Comparison of ENCODE assay signal across 8 mouse cellular contexts in the genomic region with DNA sequence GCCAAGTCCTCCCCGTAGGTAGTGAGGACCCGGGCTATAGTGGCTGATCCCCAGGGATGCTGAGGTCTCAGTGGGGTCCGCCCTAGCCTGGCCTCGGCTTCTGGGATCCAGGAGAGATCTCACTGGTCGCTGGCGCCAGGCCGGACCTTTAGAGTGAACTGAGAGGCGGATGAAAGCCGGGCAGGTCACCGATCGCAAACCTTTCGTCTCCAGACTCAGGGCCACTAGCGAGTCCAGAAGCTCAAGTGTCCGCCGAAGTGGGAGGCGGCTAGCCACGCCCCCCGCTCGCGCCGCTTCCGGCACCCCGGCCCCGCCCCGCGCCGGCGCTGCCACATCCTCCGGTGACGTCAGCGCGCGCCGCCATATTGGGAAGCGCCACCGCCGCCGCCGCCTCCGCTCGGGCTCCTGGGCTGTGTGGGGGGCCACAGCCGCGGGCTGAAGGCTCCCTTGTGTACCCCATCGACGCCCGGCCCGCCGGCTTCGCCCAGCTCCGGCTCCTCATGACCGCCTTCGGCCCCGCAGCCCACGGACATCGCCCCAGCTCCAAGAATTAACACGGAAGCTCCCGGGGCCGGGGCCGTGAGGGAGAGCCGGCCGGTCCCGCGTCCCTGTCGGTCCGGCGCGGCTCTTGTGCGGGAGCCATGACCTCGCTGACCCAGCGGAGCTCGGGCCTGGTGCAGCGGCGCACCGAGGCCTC. TPM values are rescaled to one million over a fixed set of nuclear protein-coding genes. Genes with fewer than 3 reads are reported as not detected.
DNase-seq lines count a peak whose midpoint lies in the region; ATAC-seq lines count a peak whose summit lies in the region.

A gene (plus strand): TSS at position 360 of the 697 bp plus-strand sequence.

- H3K36me3 ChIP-seq in heart, embryonic 14.5 days (ENCODE audit: control insufficient read depth, insufficient read depth, low read length), result peaks cover 9% of the 10 kb centered on the region
- peaks cover 9% of the 10 kb centered on the region for H3K36me3 ChIP-seq in liver, embryonic 13.5 days
- no peaks in the 10 kb centered on the region for H3K36me3 ChIP-seq in stomach, embryonic 16.5 days (ENCODE audit: control insufficient read depth, insufficient read depth, low read length)

- H3K4me2 ChIP-seq in heart, embryonic 14.5 days (ENCODE audit: low read length), result peak within 1 kb of the TSS; percentile 82
- H3K4me2 ChIP-seq in liver, embryonic 13.5 days, result peak within 1 kb of the TSS; percentile 85
- peak within 1 kb of the TSS; percentile 88 for H3K4me2 ChIP-seq in stomach, embryonic 16.5 days (ENCODE audit: low read depth, low read length)

- ATAC-seq in heart, embryonic 14.5 days (ENCODE audit: insufficient number of reproducible peaks, insufficient read depth, low FRiP score, low read depth), result peak; percentile 88
- peak; percentile 88 for ATAC-seq in liver, embryonic 13.5 days (ENCODE audit: low read depth)
- peak; percentile 92 for ATAC-seq in stomach, embryonic 16.5 days (ENCODE audit: insufficient read depth, low FRiP score)

- H3K4me3 ChIP-seq in brown adipose tissue, adult 24 weeks (ENCODE audit: insufficient read depth, low read depth, low read length), result peak within 1 kb of the TSS; percentile 99
- H3K4me3 ChIP-seq in heart, embryonic 14.5 days (ENCODE audit: control insufficient read depth in 1 of 2, insufficient read depth in 1 of 2, low read depth in 1 of 2, low read length in 2 of 2), result peak within 1 kb of the TSS; percentile 79 to 96
- H3K4me3 ChIP-seq in liver, embryonic 13.5 days (replicated peaks), result peak within 1 kb of the TSS; percentile 99
- H3K4me3 ChIP-seq in stomach, embryonic 16.5 days (replicated peaks; ENCODE audit: low read length), result peak within 1 kb of the TSS; percentile 100

- H3K27me3 ChIP-seq in heart, embryonic 14.5 days (ENCODE audit: control insufficient read depth, insufficient read depth, low read length), result no peaks in the 10 kb centered on the region
- peaks cover 5% of the 10 kb centered on the region; the same call in 1 of the 2 replicates for H3K27me3 ChIP-seq in liver, embryonic 13.5 days
- no peaks in the 10 kb centered on the region for H3K27me3 ChIP-seq in stomach, embryonic 16.5 days (ENCODE audit: control insufficient read depth, insufficient read depth, low read length)

- DNase-seq in CD4-positive, CD25-positive, alpha-beta regulatory T cell, adult 2 months (ENCODE audit: low read depth, low spot score), result peak; percentile 96
- DNase-seq in fibroblast of lung, adult 2 months (ENCODE audit: low read depth), result peak; percentile 69
- DNase-seq in kidney, postnatal 14 days, result peak; percentile 99
- DNase-seq in liver, embryonic 13.5 days, result peak; percentile 89
- DNase-seq in neural tube, embryonic 10.5 days (ENCODE audit: extremely low spot score, low spot score), result peak; percentile 95

- H3K27ac ChIP-seq in brown adipose tissue, adult 24 weeks (replicated peaks; ENCODE audit: low read depth, low read length), result peak within 1 kb of the TSS; percentile 97
- peak within 1 kb of the TSS; percentile 88 to 94 for H3K27ac ChIP-seq in heart, embryonic 14.5 days (replicated peaks in 1 of 2; ENCODE audit: control insufficient read depth in 1 of 2, insufficient read depth in 1 of 2, low read depth in 2 of 2, low read length in 2 of 2)
- H3K27ac ChIP-seq in liver, embryonic 13.5 days, result peak within 1 kb of the TSS; percentile 94
- peak within 1 kb of the TSS; percentile 89 for H3K27ac ChIP-seq in stomach, embryonic 16.5 days (ENCODE audit: low read length)

- H3K9me3 ChIP-seq in heart, embryonic 14.5 days (ENCODE audit: control insufficient read depth, low read length), result no peaks in the 10 kb centered on the region
- H3K9me3 ChIP-seq in liver, embryonic 13.5 days (replicated peaks), result no peaks in the 10 kb centered on the region
- no peaks in the 10 kb centered on the region for H3K9me3 ChIP-seq in stomach, embryonic 16.5 days (replicated peaks; ENCODE audit: control insufficient read depth, low read length)

- H3K9ac ChIP-seq in heart, embryonic 14.5 days (ENCODE audit: low read length), result peak within 1 kb of the TSS; percentile 96
- H3K9ac ChIP-seq in liver, embryonic 13.5 days, result peak within 1 kb of the TSS; percentile 99
- H3K9ac ChIP-seq in stomach, embryonic 16.5 days (ENCODE audit: low read length), result peak within 1 kb of the TSS; percentile 100

- H3K4me1 ChIP-seq in brown adipose tissue, adult 24 weeks (ENCODE audit: control insufficient read depth, insufficient read depth, insufficient read length, low read length), result peaks cover 8% of the 10 kb centered on the region
- peaks cover 7 to 27% of the 10 kb centered on the region in 2 experiments for H3K4me1 ChIP-seq in heart, embryonic 14.5 days (ENCODE audit: control insufficient read depth in 2 of 2, insufficient read depth in 2 of 2, low read length in 2 of 2)
- peaks cover 51% of the 10 kb centered on the region for H3K4me1 ChIP-seq in liver, embryonic 13.5 days (replicated peaks)
- peaks cover 16% of the 10 kb centered on the region; the same call in 1 of the 2 replicates for H3K4me1 ChIP-seq in stomach, embryonic 16.5 days (ENCODE audit: control insufficient read depth, insufficient read depth, low read length)

- WGBS in heart, embryonic 14.5 days, result under 1% methylated on average over 72 of the region's 74 CpGs
- under 1% methylated on average over 74 of the region's 74 CpGs for WGBS in liver, embryonic 13.5 days (ENCODE audit: insufficient replicate concordance)
- WGBS in stomach, embryonic 16.5 days, result under 1% methylated on average over 74 of the region's 74 CpGs

RNA-seq across cellular contexts. Expression of the gene that starts here (rescaled TPM):
- polyA plus RNA-seq in brown adipose tissue, adult 24 weeks (2012; ENCODE audit: insufficient read depth, insufficient read length, missing spikeins), result 81.3 and 89.4 TPM in 2 replicates
- polyA plus RNA-seq in heart, embryonic 14.5 days (2014; fragmentation: Nextera tagmentation; extraction: Ambion mirVana), result 85.4 and 87.7 TPM in 2 replicates
- polyA plus RNA-seq in liver, embryonic 13.5 days (2015; fragmentation: Nextera tagmentation; extraction: Ambion mirVana), result 51.6 and 66.2 TPM in 2 replicates
- 70.8 and 73.8 TPM in 2 replicates for polyA plus RNA-seq in stomach, embryonic 16.5 days (2015; fragmentation: Nextera tagmentation; extraction: Ambion mirVana)

Comparison
In these comparisons a context has a peak if more than half of its experiments do, and no peak if none do; other contexts are left out.
1. Peak in every context shown above with its lines: DNase-seq, ATAC-seq, H3K4me3 ChIP-seq and H3K27ac ChIP-seq.